Mouse (Mus musculus) ES-Bruce4 (cell line): ENCODE results near the gene Tctex1d1. TPM values are rescaled to one million over a fixed set of nuclear protein-coding genes. Genes with fewer than 3 reads are reported as not detected.

ENCODE experiments used
- H3K27ac ChIP-seq: 2 replicates; pipeline ENCODE4 v1.5.1; 2012; ENCODE audit warnings: low read length, inconsistent platforms; ENCODE audit not compliant: insufficient read depth
- H3K27me3 ChIP-seq: 2 replicates; pipeline ENCODE4 v1.6.1; 2012; ENCODE audit warnings: mild to moderate bottlenecking, low read length, inconsistent platforms; ENCODE audit not compliant: control insufficient read depth, poor library complexity, insufficient read depth, severe bottlenecking
- H3K36me3 ChIP-seq: 2 replicates; pipeline ENCODE4 v1.6.1; 2012; ENCODE audit warnings: inconsistent platforms, mild to moderate bottlenecking, low read length, moderate library complexity; ENCODE audit not compliant: control insufficient read depth, poor library complexity, insufficient read depth, severe bottlenecking
- H3K4me1 ChIP-seq: one replicate; pipeline ENCODE4 v1.8.1; 2011; ENCODE audit warnings: low read length; ENCODE audit not compliant: control insufficient read depth, insufficient read depth
- H3K4me3 ChIP-seq: 2 replicates; pipeline ENCODE4 v1.5.1; 2011; ENCODE audit warnings: low read depth, mild to moderate bottlenecking, low read length
- H3K9ac ChIP-seq: 2 replicates; pipeline ENCODE4 v1.6.1; 2012; ENCODE audit warnings: low read depth, mild to moderate bottlenecking, inconsistent platforms; ENCODE audit not compliant: poor library complexity, severe bottlenecking
- H3K9me3 ChIP-seq: replicated peaks from 2 replicates; pipeline ENCODE4 v1.6.1; 2012; ENCODE audit warnings: mild to moderate bottlenecking, low read length, inconsistent platforms; ENCODE audit not compliant: control insufficient read depth, poor library complexity, insufficient read depth, severe bottlenecking
- CTCF ChIP-seq: IDR thresholded peaks from one replicate; pipeline ENCODE4 v1.8.1; 2011; ENCODE audit warnings: low read depth, low read length
- EP300 ChIP-seq: IDR thresholded peaks from 2 replicates; pipeline ENCODE4 v1.6.1; 2011; ENCODE audit warnings: low read depth, low read length; ENCODE audit not compliant: insufficient read depth
- POLR2A ChIP-seq: IDR thresholded peaks from one replicate; pipeline ENCODE4 v1.8.1; 2011; ENCODE audit warnings: low read length; ENCODE audit not compliant: insufficient read depth
- polyA plus RNA-seq: library from polyadenylated mRNA; stranded (reverse); fragments of >200 nt; gene quantifications from 2 replicates; pipeline ENCODE4 v1.2.4, GENCODE M21; 2011; ENCODE audit warnings: low read depth; ENCODE audit not compliant: missing spikeins, insufficient read depth, insufficient read length

Gene Tctex1d1
- polyA plus RNA-seq, 1 experiment = not detected

DNA sequence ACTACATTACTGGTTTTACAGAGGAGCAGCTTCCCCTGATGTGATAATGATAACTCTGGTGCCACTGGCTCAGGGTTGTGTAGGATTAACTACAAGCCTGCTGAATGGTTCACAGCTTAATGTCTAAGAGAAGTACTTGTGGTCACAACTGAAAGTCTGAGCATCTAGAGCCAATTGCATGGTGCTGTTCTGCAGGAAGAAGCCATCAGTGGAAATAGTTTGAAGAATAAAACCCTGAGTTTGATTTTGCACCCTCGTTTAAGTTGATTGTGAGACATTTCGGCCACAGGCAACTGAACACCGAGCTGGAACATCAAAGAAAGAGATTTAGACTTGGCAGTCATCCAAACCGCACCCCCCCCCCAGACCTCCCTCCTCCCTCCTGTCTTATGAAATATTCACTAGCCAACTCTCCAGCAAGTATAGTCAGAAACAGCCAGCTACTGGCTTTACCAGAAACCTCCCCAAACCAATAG lies 28.6 kb downstream of the Tctex1d1 start:
- Histone ChIP-seq H3K27me3 (no peaks in the 10 kb centered on the region), H3K9me3 (no peaks in the 10 kb centered on the region), H3K4me3 (no peak overlapping the region), H3K27ac (no peak overlapping the region), H3K4me1 (no peaks in the 10 kb centered on the region), H3K36me3 (no peaks in the 10 kb centered on the region), H3K9ac (no peak overlapping the region)
- TF ChIP-seq CTCF = no peak
- TF ChIP-seq EP300 = no peak
- no peak for TF ChIP-seq POLR2A

GRCm38 (mm10) chr4:103010734-103011133 lies 32.3 kb downstream of the Tctex1d1 start:
- TF ChIP-seq EP300 (no peak), CTCF (no peak), POLR2A (no peak)
- H3K4me3 ChIP-seq = no peak overlapping the region
- H3K4me1 ChIP-seq = no peaks in the 10 kb centered on the region

DNA sequence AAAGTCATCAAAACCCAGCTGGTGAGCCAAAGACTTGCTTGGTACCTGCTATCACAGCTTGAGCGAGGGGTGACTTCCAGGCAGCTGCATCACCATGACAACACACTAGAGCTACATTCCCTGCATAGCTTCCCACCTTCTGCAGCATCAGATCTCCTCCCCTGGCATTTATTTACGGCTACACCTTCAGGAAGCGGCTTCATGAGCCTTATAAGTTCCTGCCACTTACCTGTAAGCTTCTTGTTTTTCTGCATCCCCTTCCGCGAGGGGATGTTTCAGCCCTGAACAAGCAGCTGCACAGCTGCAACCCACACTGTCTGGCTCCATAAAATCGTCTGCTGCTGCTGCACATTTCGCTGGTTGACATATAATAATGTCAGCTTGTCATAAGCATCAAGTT lies 33.4 kb downstream of the Tctex1d1 start:
- H3K27ac ChIP-seq = no peak overlapping the region
- H3K4me3 ChIP-seq = no peak overlapping the region
- H3K4me1 ChIP-seq = no peaks in the 10 kb centered on the region
- no peak for TF ChIP-seq CTCF
- no peak for TF ChIP-seq POLR2A
- TF ChIP-seq EP300 = no peak
- no peaks in the 10 kb centered on the region for H3K9me3 ChIP-seq
- H3K36me3 ChIP-seq = no peaks in the 10 kb centered on the region
- H3K27me3 ChIP-seq = no peaks in the 10 kb centered on the region
- H3K9ac ChIP-seq = no peak overlapping the region

More at GRCm38 (mm10) chr4:103010734-103011133, 32.3 kb downstream of the Tctex1d1 start:
- Histone ChIP-seq H3K36me3 (no peaks in the 10 kb centered on the region), H3K27me3 (no peaks in the 10 kb centered on the region), H3K27ac (no peak overlapping the region), H3K9ac (no peak overlapping the region), H3K9me3 (no peaks in the 10 kb centered on the region)

DNA sequence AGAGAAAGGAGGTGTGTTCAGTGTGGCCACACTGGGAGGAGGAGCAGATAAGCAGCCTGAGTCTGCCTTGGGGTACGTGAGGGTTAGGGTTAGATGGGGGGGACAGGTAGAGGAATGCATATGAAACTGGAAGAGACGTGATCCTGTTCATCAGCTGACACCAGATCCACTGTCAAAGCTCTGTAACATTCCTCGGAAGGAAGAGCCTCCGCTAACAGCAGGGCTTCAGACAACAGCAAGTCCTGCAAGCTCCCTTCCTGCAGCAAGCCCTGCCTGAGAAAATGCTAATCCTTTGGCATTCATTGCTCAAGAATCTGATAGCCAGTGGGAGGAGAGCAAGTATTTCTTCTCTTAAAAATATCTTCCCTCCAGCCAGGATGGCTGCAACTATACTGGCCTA lies 35.1 kb downstream of the Tctex1d1 start:
- no peak overlapping the region for H3K4me3 ChIP-seq

DNA sequence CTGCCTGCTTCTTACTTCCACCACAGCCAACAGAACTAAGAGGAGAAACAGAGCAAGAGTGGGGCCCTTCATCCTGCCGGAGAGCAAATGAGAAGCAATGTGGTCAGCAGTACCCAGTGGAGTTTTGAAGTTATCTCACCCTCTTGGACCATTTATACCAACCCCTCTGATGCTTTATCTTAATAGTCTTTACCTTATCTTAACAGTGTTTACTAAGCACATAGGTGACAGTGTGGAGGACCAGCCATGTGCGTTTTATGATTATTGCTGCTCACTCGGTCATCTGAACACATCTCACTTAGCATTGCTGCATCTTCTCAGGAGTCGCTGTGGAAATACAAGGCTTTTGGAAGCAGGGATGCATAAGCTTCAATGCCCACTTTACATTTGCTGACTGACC lies 48.2 kb downstream of the Tctex1d1 start, which contains the start of gene Insl5:
Gene Insl5 (minus strand): TSS at position 222 of the 400 bp plus-strand sequence.
- H3K36me3 ChIP-seq = no peaks in the 10 kb centered on the region
- no peak within 1 kb of the TSS for H3K27ac ChIP-seq
- no peaks in the 10 kb centered on the region for H3K27me3 ChIP-seq
- H3K4me1 ChIP-seq = no peaks in the 10 kb centered on the region
- no peaks in the 10 kb centered on the region for H3K9me3 ChIP-seq
- TF ChIP-seq POLR2A (no peak), CTCF (no peak), EP300 (no peak)
- H3K9ac ChIP-seq = no peak within 1 kb of the TSS
- H3K4me3 ChIP-seq = no peak within 1 kb of the TSS

More for the DNA sequence above, 35.1 kb downstream of the Tctex1d1 start:
- H3K9me3 ChIP-seq = no peaks in the 10 kb centered on the region
- no peaks in the 10 kb centered on the region for H3K36me3 ChIP-seq
- H3K4me1 ChIP-seq = no peaks in the 10 kb centered on the region
- no peaks in the 10 kb centered on the region for H3K27me3 ChIP-seq
- no peak overlapping the region for H3K9ac ChIP-seq
- H3K27ac ChIP-seq = no peak overlapping the region
- TF ChIP-seq POLR2A (no peak), EP300 (no peak), CTCF (no peak)

GRCm38 (mm10) chr4:103027745-103028144 lies 49.3 kb downstream of the Tctex1d1 start:
- no peak overlapping the region for H3K4me3 ChIP-seq
- H3K9me3 ChIP-seq = no peaks in the 10 kb centered on the region
- no peaks in the 10 kb centered on the region for H3K27me3 ChIP-seq
- H3K36me3 ChIP-seq = no peaks in the 10 kb centered on the region
- no peak overlapping the region for H3K9ac ChIP-seq
- no peaks in the 10 kb centered on the region for H3K4me1 ChIP-seq
- no peak overlapping the region for H3K27ac ChIP-seq
- TF ChIP-seq CTCF (no peak), POLR2A (no peak), EP300 (no peak)
